Mouse (Mus musculus) intestine, postnatal 0 days (tissue): ENCODE results near the gene Il12rb1. TPM values are rescaled to one million over a fixed set of nuclear protein-coding genes. Genes with fewer than 3 reads are reported as not detected.

Source experiments
- ATAC-seq: fragments of 200-750 bp; cut with Nextera tagmentation; 2 replicates; pipeline ENCODE4 v1.8.0; 2017; ENCODE audit warnings: mild to moderate bottlenecking, moderate TSS enrichment, moderate library complexity
- H3K27ac ChIP-seq: fragments of 300-500 bp; sonication (generic); 2 replicates; pipeline ENCODE4 v1.5.1; 2014; ENCODE audit warnings: mild to moderate bottlenecking, low read depth, low read length, moderate library complexity
- H3K27me3 ChIP-seq: fragments of 300-500 bp; sonication (generic); replicated peaks from 2 replicates; pipeline ENCODE4 v1.6.1; 2014; ENCODE audit warnings: low read length, mixed read lengths; ENCODE audit not compliant: control insufficient read depth, insufficient read depth
- H3K36me3 ChIP-seq: fragments of 300-500 bp; sonication (generic); 2 replicates; pipeline ENCODE4 v1.6.1; 2014; ENCODE audit warnings: mild to moderate bottlenecking, moderate library complexity; ENCODE audit not compliant: control insufficient read depth, insufficient read depth
- H3K4me1 ChIP-seq: fragments of 300-500 bp; sonication (generic); replicated peaks from 2 replicates; pipeline ENCODE4 v1.6.1; 2014; ENCODE audit warnings: antibody characterized with exemption, low read length, mixed read lengths; ENCODE audit not compliant: control insufficient read depth, insufficient read depth
- H3K4me2 ChIP-seq: fragments of 300-500 bp; sonication (generic); replicated peaks from 2 replicates; pipeline ENCODE4 v1.6.1; 2014; ENCODE audit warnings: low read depth, mild to moderate bottlenecking, moderate library complexity
- H3K4me3 ChIP-seq: fragments of 300-500 bp; sonication (generic); 2 replicates; pipeline ENCODE4 v1.5.1; 2014; ENCODE audit warnings: low read depth, low read length
- H3K9ac ChIP-seq: fragments of 300-500 bp; sonication (generic); 2 replicates; pipeline ENCODE4 v1.6.1; 2014; ENCODE audit warnings: mild to moderate bottlenecking, low read depth, low read length
- H3K9me3 ChIP-seq: fragments of 300-500 bp; sonication (generic); 2 replicates; pipeline ENCODE4 v1.6.1; 2016; ENCODE audit warnings: mixed run types; ENCODE audit not compliant: control insufficient read depth
- CTCF ChIP-seq: sonication (generic); IDR thresholded peaks from 2 replicates; pipeline ENCODE4 v1.5.1; 2016; ENCODE audit warnings: low read depth, mild to moderate bottlenecking, control low read depth, antibody characterized with exemption, moderate library complexity
- WGBS: fragments of 180-500 bp; shearing (Covaris S2); extraction: QIAGEN DNeasy Blood & Tissue Kit; methylation state at CpG from one replicate; pipeline ENCODE4 v1.1.7; 2014; 5-methylcytosine and 5-hydroxymethylcytosine counted together
- polyA plus RNA-seq: library from polyadenylated mRNA; unstranded; fragments of >200 nt; fragmentation: Nextera tagmentation; extraction: Ambion mirVana; gene quantifications from 2 replicates; pipeline ENCODE4 v1.2.1, GENCODE M21; 2015

Il12rb1 gene
- polyA plus RNA-seq, 1 experiment from 2014 or later = 0.29 TPM

GRCm38 (mm10) chr8:70846371-70847154 is 38.3 kb downstream of the Il12rb1 start:
- Histone ChIP-seq H3K9ac (no peak overlapping the region), H3K9me3 (no peaks in the 10 kb centered on the region), H3K4me2 (no peak overlapping the region), H3K4me3 (no peak overlapping the region), H3K4me1 (no peaks in the 10 kb centered on the region), H3K27ac (no peak overlapping the region), H3K36me3 (no peaks in the 10 kb centered on the region), H3K27me3 (no peaks in the 10 kb centered on the region)
- peak; percentile 53 for TF ChIP-seq CTCF
- no peak for ATAC-seq
- 56% methylated on average over 15 of the region's 15 CpGs for WGBS

GRCm38 (mm10) chr8:70849333-70849990 is 41.2 kb downstream of the Il12rb1 start:
- H3K4me3 ChIP-seq = no peak overlapping the region
- no peaks in the 10 kb centered on the region for H3K4me1 ChIP-seq
- 82% methylated on average over 3 of the region's 3 CpGs for WGBS
- TF ChIP-seq CTCF = no peak
- no peak overlapping the region for H3K4me2 ChIP-seq
- no peak for ATAC-seq
- no peak overlapping the region for H3K9ac ChIP-seq
- H3K36me3 ChIP-seq = no peaks in the 10 kb centered on the region
- H3K9me3 ChIP-seq = no peaks in the 10 kb centered on the region
- H3K27me3 ChIP-seq = no peaks in the 10 kb centered on the region
- no peak overlapping the region for H3K27ac ChIP-seq

DNA sequence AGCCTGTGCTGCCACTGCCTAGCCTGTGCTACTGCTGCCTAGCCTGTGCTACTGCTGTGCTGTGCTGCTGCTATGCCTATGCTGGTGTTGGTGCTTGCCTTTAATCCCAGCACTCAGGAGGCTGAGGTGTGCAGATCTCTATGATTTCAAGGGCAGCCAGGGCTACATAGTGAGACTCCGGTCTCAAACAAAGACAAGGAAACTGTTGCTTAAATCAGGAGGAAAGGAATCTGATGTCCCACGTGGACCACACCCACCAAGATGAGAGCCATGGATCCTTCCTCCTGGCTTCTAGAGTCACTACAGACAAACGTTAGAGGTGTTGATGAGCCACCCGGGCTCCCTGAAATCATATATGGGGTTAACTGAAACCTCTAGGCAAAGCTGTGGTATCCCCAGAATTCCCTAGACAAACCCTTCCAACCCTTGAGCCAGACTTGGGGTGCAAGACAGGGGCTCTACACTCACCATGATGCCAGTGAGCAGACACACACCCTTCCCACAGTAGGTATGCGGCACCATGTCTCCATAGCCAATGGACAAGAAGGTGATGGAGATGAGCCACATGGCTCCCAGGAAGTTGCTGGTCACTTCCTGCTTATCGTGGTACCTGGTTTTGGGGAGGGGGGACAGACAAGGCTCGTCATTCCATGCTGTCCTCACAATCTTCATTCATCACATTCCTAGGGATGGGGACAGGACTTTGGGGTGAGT is 42.0 kb downstream of the Il12rb1 start:
- no peak for ATAC-seq
- no peaks in the 10 kb centered on the region for H3K27me3 ChIP-seq

DNA sequence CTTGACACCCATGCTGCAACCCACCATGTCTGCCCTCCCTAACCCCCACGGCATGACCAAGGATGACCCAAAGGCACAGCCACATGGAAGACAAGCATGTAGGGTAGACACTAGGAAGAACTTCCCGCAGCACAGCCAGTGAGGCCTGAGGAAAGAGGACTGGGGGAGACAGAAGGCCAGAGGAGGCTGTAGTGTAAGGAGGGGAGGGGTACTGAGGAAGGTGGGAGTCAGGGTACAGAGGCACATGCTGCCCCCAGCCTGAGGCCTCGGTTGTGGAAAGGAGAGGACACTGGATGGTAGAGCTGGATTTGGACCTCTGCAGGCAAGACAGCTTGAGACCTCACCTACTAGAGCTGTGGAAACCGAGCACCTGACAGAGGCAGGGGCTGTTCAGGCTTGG is 42.7 kb downstream of the Il12rb1 start:
- TF ChIP-seq CTCF = no peak
- no peak for ATAC-seq
- no peak overlapping the region for H3K4me3 ChIP-seq
- H3K27ac ChIP-seq = no peak overlapping the region
- no peaks in the 10 kb centered on the region for H3K4me1 ChIP-seq
- no peaks in the 10 kb centered on the region for H3K9me3 ChIP-seq
- no peak overlapping the region for H3K4me2 ChIP-seq
- no peaks in the 10 kb centered on the region for H3K27me3 ChIP-seq
- 85% methylated on average over 4 of the region's 4 CpGs for WGBS
- no peaks in the 10 kb centered on the region for H3K36me3 ChIP-seq
- no peak overlapping the region for H3K9ac ChIP-seq

More for the DNA sequence above, 42.0 kb downstream of the Il12rb1 start:
- Histone ChIP-seq H3K36me3 (no peaks in the 10 kb centered on the region), H3K9ac (no peak overlapping the region), H3K9me3 (no peaks in the 10 kb centered on the region), H3K4me2 (no peak overlapping the region), H3K27ac (no peak overlapping the region), H3K4me3 (no peak overlapping the region), H3K4me1 (no peaks in the 10 kb centered on the region)
- WGBS = 68% methylated on average over 7 of the region's 7 CpGs
- TF ChIP-seq CTCF = no peak

GRCm38 (mm10) chr8:70851837-70852236 is 43.6 kb downstream of the Il12rb1 start:
- WGBS = 52% methylated on average over 6 of the region's 6 CpGs
- H3K9ac ChIP-seq = 0 out of 2 replicates have a peak overlapping the region, but pooled peaks have one; percentile 17
- no peak for TF ChIP-seq CTCF

GRCm38 (mm10) chr8:70852595-70853231 is 44.5 kb downstream of the Il12rb1 start:
- Histone ChIP-seq H3K27ac (no peak overlapping the region), H3K36me3 (no peaks in the 10 kb centered on the region), H3K27me3 (no peaks in the 10 kb centered on the region), H3K9ac (no peak overlapping the region), H3K4me2 (no peak overlapping the region), H3K4me3 (no peak overlapping the region), H3K9me3 (no peaks in the 10 kb centered on the region), H3K4me1 (no peaks in the 10 kb centered on the region; the same call in 1 of the 2 replicates)
- 88% methylated on average over 41 of the region's 41 CpGs for WGBS
- ATAC-seq = no peak
- TF ChIP-seq CTCF = no peak

More at GRCm38 (mm10) chr8:70851837-70852236, 43.6 kb downstream of the Il12rb1 start:
- Histone ChIP-seq H3K4me1 (no peaks in the 10 kb centered on the region; the same call in 1 of the 2 replicates), H3K4me2 (no peak overlapping the region), H3K36me3 (no peaks in the 10 kb centered on the region), H3K27me3 (no peaks in the 10 kb centered on the region), H3K27ac (no peak overlapping the region), H3K9me3 (no peaks in the 10 kb centered on the region), H3K4me3 (no peak overlapping the region)
- no peak for ATAC-seq
